8 mouse cellular contexts compared by ENCODE assay signal in genomic region chr5:33668223-33668622, GRCm38 (mm10). TPM values are rescaled to one million over a fixed set of nuclear protein-coding genes. Genes with fewer than 3 reads are reported as not detected.
DNase-seq lines count a peak whose midpoint lies in the region; ATAC-seq and TF ChIP-seq lines count a peak whose summit lies in the region.

No protein-coding gene starts in this region.

- TF ChIP-seq POLR2A in cerebellum, adult 2 months (IDR thresholded peaks at IDR 0.05; ENCODE audit: borderline replicate concordance, insufficient read depth, low read length), result no peak

- ATAC-seq in liver, embryonic 12.5 days, result no peak

- DNase-seq in cerebellum, adult 2 months, result no peak
- DNase-seq in cerebellum, postnatal 36 days, result no peak
- peak; percentile 38 for DNase-seq in liver
- DNase-seq in forelimb bud, embryonic 11.5 days (ENCODE audit: low read depth, low spot score), result peak; percentile 25
- peak; percentile 76 for DNase-seq in splenic B cell, adult 2 months (ENCODE audit: low read depth, low spot score)
- no peak for DNase-seq in Muller cell, postnatal 12 days (ENCODE audit: inconsistent ontology term)
- no peak for DNase-seq in urinary bladder, postnatal 14 days (ENCODE audit: low spot score)

- H3K27me3 ChIP-seq in cerebellum, adult 2 months (ENCODE audit: control insufficient read depth, insufficient read depth, low read length), result no peaks in the 10 kb centered on the region
- no peaks in the 10 kb centered on the region for H3K27me3 ChIP-seq in liver, embryonic 12.5 days (replicated peaks)
- no peaks in the 10 kb centered on the region for H3K27me3 ChIP-seq in splenic B cell, adult 2 months (ENCODE audit: control insufficient read depth, insufficient read depth, low read length, poor library complexity, severe bottlenecking)

- no peaks in the 10 kb centered on the region for H3K4me1 ChIP-seq in cerebellum, adult 2 months (ENCODE audit: control insufficient read depth, insufficient read depth, low read length)
- no peaks in the 10 kb centered on the region for H3K4me1 ChIP-seq in liver, embryonic 12.5 days

- H3K4me2 ChIP-seq in liver, embryonic 12.5 days, result no peak overlapping the region

- H3K9me3 ChIP-seq in liver, embryonic 12.5 days (replicated peaks), result no peaks in the 10 kb centered on the region

- H3K36me3 ChIP-seq in liver, embryonic 12.5 days, result peaks cover 99% of the 10 kb centered on the region
- peaks cover 2% of the 10 kb centered on the region; the same call in 1 of the 2 replicates for H3K36me3 ChIP-seq in splenic B cell, adult 2 months (ENCODE audit: control insufficient read depth, insufficient read depth, low read length, poor library complexity, severe bottlenecking)

- no peak overlapping the region for H3K4me3 ChIP-seq in cerebellum, adult 2 months (replicated peaks; ENCODE audit: insufficient read depth, low read depth, low read length)
- no peak overlapping the region for H3K4me3 ChIP-seq in liver, embryonic 12.5 days

- H3K9ac ChIP-seq in liver, embryonic 12.5 days, result no peak overlapping the region

- TF ChIP-seq CTCF in cerebellum, adult 2 months (IDR thresholded peaks at IDR 0.05; ENCODE audit: borderline replicate concordance, insufficient read depth, low read depth, low read length), result peak; percentile 17; the same call in 1 of the 2 replicates

- H3K27ac ChIP-seq in cerebellum, adult 2 months (ENCODE audit: insufficient read depth, low read length), result no peak overlapping the region
- H3K27ac ChIP-seq in liver, embryonic 12.5 days, result no peak overlapping the region

RNA-seq across cellular contexts. Expression of gene Tmem129, which starts 10.0 kb away (rescaled TPM):
- polyA plus RNA-seq in cerebellum, adult 2 months (2012; rRNA removed), result 50.1 and 50.2 TPM in 2 replicates
- polyA plus RNA-seq in liver, embryonic 12.5 days (2016; fragmentation: Nextera tagmentation; extraction: Ambion mirVana), result 26.4 and 27.3 TPM in 2 replicates

RNA-seq across cellular contexts. Expression of gene Tacc3, which starts 10.3 kb away (rescaled TPM):
- 9.2 and 9.8 TPM in 2 replicates for polyA plus RNA-seq in cerebellum, adult 2 months (2012; rRNA removed)
- 199 and 203 TPM in 2 replicates for polyA plus RNA-seq in liver, embryonic 12.5 days (2016; fragmentation: Nextera tagmentation; extraction: Ambion mirVana)

RNA-seq across cellular contexts. Expression of gene Slbp, which starts 15.8 kb away (rescaled TPM):
- 39.4 and 41.8 TPM in 2 replicates for polyA plus RNA-seq in cerebellum, adult 2 months (2012; rRNA removed)
- polyA plus RNA-seq in liver, embryonic 12.5 days (2016; fragmentation: Nextera tagmentation; extraction: Ambion mirVana), result 326 and 340 TPM in 2 replicates

RNA-seq across cellular contexts. Expression of gene Gm9903, which starts 38.5 kb away (rescaled TPM):
- polyA plus RNA-seq in cerebellum, adult 2 months (2012; rRNA removed), result 0.93 and 1.1 TPM in 2 replicates
- polyA plus RNA-seq in liver, embryonic 12.5 days (2016; fragmentation: Nextera tagmentation; extraction: Ambion mirVana), result 0.11 and 0.19 TPM in 2 replicates

RNA-seq across cellular contexts. Expression of gene Fam53a, which starts 38.8 kb away (rescaled TPM):
- polyA plus RNA-seq in cerebellum, adult 2 months (2012; rRNA removed), result 18.0 and 18.5 TPM in 2 replicates
- polyA plus RNA-seq in liver, embryonic 12.5 days (2016; fragmentation: Nextera tagmentation; extraction: Ambion mirVana), result 32.4 and 40.7 TPM in 2 replicates

Comparison
In these comparisons a context has a peak if more than half of its experiments do, and no peak if none do; other contexts are left out.
1. DNase-seq: peak in liver (single experiment), forelimb bud, embryonic 11.5 days (single experiment) and splenic B cell, adult 2 months (single experiment); none in cerebellum, adult 2 months (0 of 2), cerebellum, postnatal 36 days (0 of 2), Muller cell, postnatal 12 days (single experiment) and urinary bladder, postnatal 14 days (single experiment).
2. RNA of gene Tacc3, which starts 10.3 kb away (polyA plus RNA-seq): 199 to 203 TPM in liver, embryonic 12.5 days; 9.2 to 9.8 TPM in cerebellum, adult 2 months; every median in the first group is over 10 times any median in the second.